20 mouse cellular contexts compared by ENCODE assay signal in the genomic region with DNA sequence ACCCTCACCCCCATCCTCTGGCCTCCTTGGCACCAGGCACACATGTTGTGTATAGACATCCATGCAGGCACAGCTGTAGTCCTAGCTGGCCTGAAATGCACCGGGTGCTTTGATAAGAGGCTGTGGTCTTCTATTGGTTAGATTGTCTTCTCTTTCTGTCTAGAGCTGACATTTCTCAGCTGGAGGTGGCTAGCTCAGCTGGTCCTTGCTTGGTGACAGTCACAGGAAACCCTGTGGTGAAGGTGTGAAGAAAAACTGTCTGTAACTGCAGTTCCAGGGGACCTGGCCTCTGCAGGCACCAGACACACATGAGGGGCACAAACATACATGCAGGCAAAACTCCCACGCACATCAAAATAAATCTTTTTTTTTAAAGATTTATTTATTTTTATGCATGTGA. TPM values are rescaled to one million over a fixed set of nuclear protein-coding genes. Genes with fewer than 3 reads are reported as not detected.
DNase-seq lines count a peak whose midpoint lies in the region; ATAC-seq lines count a peak whose summit lies in the region.
"Had no signal": no experiment of that assay in that cellular context is flagged by ENCODE, and none has a peak within 500 bp of the region (broad histone marks: within the 10 kb centered on the region; RNA-seq: fewer than 3 reads in every experiment).

No protein-coding gene starts in this region.

- WGBS in midbrain, embryonic 11.5 days, result 97% methylated on average over 2 of the region's 2 CpGs
- 95% methylated on average over 2 of the region's 2 CpGs for WGBS in midbrain, embryonic 13.5 days

- DNase-seq in midbrain, embryonic 11.5 days (ENCODE audit: low spot score, missing footprints), result peak; percentile 2
- DNase-seq in induced T-regulatory cell, adult 2 months (ENCODE audit: low read depth), result peak; percentile 80
- peak; percentile 76 to 86 for DNase-seq in natural killer cell, adult 2 months (ENCODE audit: low spot score in 2 of 2)
- DNase-seq in gastrocnemius, postnatal 4 days (ENCODE audit: low spot score in 2 of 2), result no peak
- no peak for DNase-seq in gastrocnemius, adult 18-20 months (ENCODE audit: low spot score)
- DNase-seq in ovary, postnatal 36 days (ENCODE audit: low spot score), result no peak
- DNase-seq: adrenal gland, postnatal 14 days; cerebellum, adult 18-20 months; cerebellum, postnatal 10 days; gastrocnemius, postnatal 10 days; heart, adult 2 months; heart, postnatal 14 days had no signal

- H3K27ac ChIP-seq in midbrain, embryonic 11.5 days (ENCODE audit: low read depth, low read length), result no peak overlapping the region
- no peak overlapping the region for H3K27ac ChIP-seq in midbrain, embryonic 13.5 days
- H3K27ac ChIP-seq: embryonic facial prominence, embryonic 10.5 days; forebrain, embryonic 13.5 days; heart, adult 2 months; heart, embryonic 15.5 days; hindbrain, embryonic 13.5 days; hindbrain, postnatal 0 days had no signal

- ATAC-seq in midbrain, embryonic 11.5 days (ENCODE audit: low FRiP score), result no peak
- ATAC-seq in midbrain, embryonic 13.5 days, result no peak
- ATAC-seq: forebrain, embryonic 13.5 days; hindbrain, postnatal 0 days had no signal

- H3K4me2 ChIP-seq in midbrain, embryonic 11.5 days, result no peak overlapping the region
- no peak overlapping the region for H3K4me2 ChIP-seq in midbrain, embryonic 13.5 days (replicated peaks)
- H3K4me2 ChIP-seq: forebrain, embryonic 13.5 days; heart, embryonic 11.5 days; heart, embryonic 15.5 days; hindbrain, embryonic 13.5 days had no signal

- no peaks in the 10 kb centered on the region for H3K36me3 ChIP-seq in midbrain, embryonic 11.5 days (ENCODE audit: control insufficient read depth, insufficient read depth, low read length)
- peaks cover 12% of the 10 kb centered on the region for H3K36me3 ChIP-seq in midbrain, embryonic 13.5 days
- H3K36me3 ChIP-seq: heart, embryonic 15.5 days had no signal

- no peaks in the 10 kb centered on the region for H3K4me1 ChIP-seq in midbrain, embryonic 11.5 days (ENCODE audit: control insufficient read depth, insufficient read depth, low read length)
- 0 out of 2 replicates have a peak, but pooled peaks cover 2% of the 10 kb centered on the region for H3K4me1 ChIP-seq in midbrain, embryonic 13.5 days (replicated peaks)
- H3K4me1 ChIP-seq: embryonic facial prominence, embryonic 10.5 days had no signal

- H3K9ac ChIP-seq in midbrain, embryonic 11.5 days (ENCODE audit: low read length), result no peak overlapping the region
- no peak overlapping the region for H3K9ac ChIP-seq in midbrain, embryonic 13.5 days (replicated peaks)
- H3K9ac ChIP-seq: forebrain, embryonic 13.5 days; heart, embryonic 15.5 days; hindbrain, embryonic 13.5 days had no signal

- no peaks in the 10 kb centered on the region for H3K9me3 ChIP-seq in midbrain, embryonic 11.5 days (ENCODE audit: control insufficient read depth, low read length)
- H3K9me3 ChIP-seq in midbrain, embryonic 13.5 days, result no peaks in the 10 kb centered on the region
- H3K9me3 ChIP-seq: embryonic facial prominence, embryonic 10.5 days; forebrain, embryonic 13.5 days; G1E; heart, embryonic 15.5 days; hindbrain, embryonic 13.5 days had no signal

- no peaks in the 10 kb centered on the region for H3K27me3 ChIP-seq in midbrain, embryonic 11.5 days (ENCODE audit: control insufficient read depth, insufficient read depth, low read length)
- H3K27me3 ChIP-seq in midbrain, embryonic 13.5 days, result no peaks in the 10 kb centered on the region
- H3K27me3 ChIP-seq: forebrain, embryonic 13.5 days; heart, embryonic 15.5 days; hindbrain, embryonic 13.5 days had no signal

- H3K4me3 ChIP-seq in midbrain, embryonic 11.5 days (ENCODE audit: low read depth, low read length), result no peak overlapping the region
- H3K4me3 ChIP-seq in midbrain, embryonic 13.5 days (replicated peaks), result no peak overlapping the region
- H3K4me3 ChIP-seq: embryonic facial prominence, embryonic 10.5 days; forebrain, embryonic 13.5 days; heart, adult 2 months; heart, embryonic 15.5 days; hindbrain, embryonic 13.5 days had no signal

RNA-seq across cellular contexts. Expression of a gene that starts 7.2 kb away (rescaled TPM):
- 12.7 and 13.5 TPM in 2 replicates for polyA plus RNA-seq in midbrain, embryonic 11.5 days (2014; fragmentation: Nextera tagmentation; extraction: Ambion mirVana)
- 13.2 and 14.5 TPM in 2 replicates for polyA plus RNA-seq in midbrain, embryonic 13.5 days (2015; fragmentation: Nextera tagmentation; extraction: Ambion mirVana)
- total RNA-seq in gastrocnemius, postnatal 4 days (2021), result 10 to 100 TPM; 11.7 to 12.3 TPM
- 10 to 100 TPM; 10.2 to 10.4 TPM for total RNA-seq in gastrocnemius, adult 18-20 months (2021)

RNA-seq across cellular contexts. Expression of a gene that starts 7.4 kb away (rescaled TPM):
- 53.2 and 56.7 TPM in 2 replicates for polyA plus RNA-seq in midbrain, embryonic 11.5 days (2014; fragmentation: Nextera tagmentation; extraction: Ambion mirVana)
- 56.5 and 61.8 TPM in 2 replicates for polyA plus RNA-seq in midbrain, embryonic 13.5 days (2015; fragmentation: Nextera tagmentation; extraction: Ambion mirVana)
- 10 to 100 TPM; 47.3 to 48.3 TPM for total RNA-seq in gastrocnemius, postnatal 4 days (2021)
- total RNA-seq in gastrocnemius, adult 18-20 months (2021), result 10 to 100 TPM; 27.9 to 28.3 TPM

RNA-seq across cellular contexts. Expression of a gene that starts 17.0 kb away (rescaled TPM):
- 9.6 and 12.2 TPM in 2 replicates for polyA plus RNA-seq in midbrain, embryonic 11.5 days (2014; fragmentation: Nextera tagmentation; extraction: Ambion mirVana)
- 14.0 and 17.0 TPM in 2 replicates for polyA plus RNA-seq in midbrain, embryonic 13.5 days (2015; fragmentation: Nextera tagmentation; extraction: Ambion mirVana)
- 10 to 100 TPM; 63.9 to 65.2 TPM for total RNA-seq in gastrocnemius, postnatal 4 days (2021)
- total RNA-seq in gastrocnemius, adult 18-20 months (2021), result 10 to 100 TPM; 13.1 to 16.0 TPM

RNA-seq across cellular contexts. Expression of a gene that starts 22.4 kb away (rescaled TPM):
- 121 and 123 TPM in 2 replicates for polyA plus RNA-seq in midbrain, embryonic 11.5 days (2014; fragmentation: Nextera tagmentation; extraction: Ambion mirVana)
- polyA plus RNA-seq in midbrain, embryonic 13.5 days (2015; fragmentation: Nextera tagmentation; extraction: Ambion mirVana), result 57.7 and 69.8 TPM in 2 replicates
- total RNA-seq in gastrocnemius, postnatal 4 days (2021), result 100 to 1,000 TPM; 172 to 192 TPM
- total RNA-seq in gastrocnemius, adult 18-20 months (2021), result 10 to 100 TPM in 1 of 2 experiments, 1 to 10 TPM in 1; 8.0 to 12.5 TPM
- total RNA-seq: G1E had no signal

RNA-seq across cellular contexts. Expression of a gene that starts 34.0 kb away (rescaled TPM):
- polyA plus RNA-seq in midbrain, embryonic 11.5 days (2014; fragmentation: Nextera tagmentation; extraction: Ambion mirVana), result 16.1 and 18.3 TPM in 2 replicates
- polyA plus RNA-seq in midbrain, embryonic 13.5 days (2015; fragmentation: Nextera tagmentation; extraction: Ambion mirVana), result 17.6 and 18.4 TPM in 2 replicates
- total RNA-seq in gastrocnemius, postnatal 4 days (2021), result 10 to 100 TPM; 84.6 to 87.3 TPM
- total RNA-seq in gastrocnemius, adult 18-20 months (2021), result 10 to 100 TPM; 27.4 to 29.1 TPM
- total RNA-seq: G1E had no signal
- polyA plus RNA-seq: G1E had no signal

Comparison
In these comparisons a context has a peak if more than half of its experiments do, and no peak if none do; other contexts are left out.
1. DNase-seq: peak in midbrain, embryonic 11.5 days (single experiment), induced T-regulatory cell, adult 2 months (single experiment) and natural killer cell, adult 2 months (2 of 2); none in gastrocnemius, postnatal 4 days (0 of 2), gastrocnemius, adult 18-20 months (single experiment) and ovary, postnatal 36 days (single experiment).